Mouse (Mus musculus): ENCODE data around the gene Ly75. TPM values are rescaled to one million over a fixed set of nuclear protein-coding genes. Genes with fewer than 3 reads are reported as not detected.

The Ly75 gene
- polyA plus RNA-seq, 1 experiment from 2014 or later: 2.6 TPM

GRCm38 (mm10) chr2:60323411-60323810 is 59.7 kb downstream of the Ly75 start:
- H3K4me1 ChIP-seq (ENCODE audit: control insufficient read depth, insufficient read depth, low read length): no peaks in the 10 kb centered on the region
- no peak overlapping the region for H3K9ac ChIP-seq (ENCODE audit: low read length)
- no peaks in the 10 kb centered on the region for H3K36me3 ChIP-seq (ENCODE audit: control insufficient read depth, insufficient read depth, low read length)
- H3K9me3 ChIP-seq (ENCODE audit: control insufficient read depth, low read length): no peaks in the 10 kb centered on the region
- no peak overlapping the region for H3K27ac ChIP-seq (ENCODE audit: low read depth, low read length)
- no peaks in the 10 kb centered on the region for H3K27me3 ChIP-seq (ENCODE audit: control insufficient read depth, insufficient read depth, low read length)
- H3K4me2 ChIP-seq (ENCODE audit: low read depth): no peak overlapping the region
- no peak for DNase-seq (ENCODE audit: low spot score)
- H3K4me3 ChIP-seq (ENCODE audit: low read depth, low read length): no peak overlapping the region
- no peak for ATAC-seq (ENCODE audit: insufficient read depth, low FRiP score, low TSS enrichment)
- 76% methylated on average over 5 of the region's 5 CpGs for WGBS

- ATAC-seq (ENCODE audit: insufficient read depth, low FRiP score, low TSS enrichment): no peak
- no peaks in the 10 kb centered on the region for H3K9me3 ChIP-seq (ENCODE audit: control insufficient read depth, low read length)
- no peak overlapping the region for H3K4me3 ChIP-seq (ENCODE audit: low read depth, low read length)
- H3K4me1 ChIP-seq (ENCODE audit: control insufficient read depth, insufficient read depth, low read length): no peaks in the 10 kb centered on the region
- H3K27ac ChIP-seq (ENCODE audit: low read depth, low read length): no peak overlapping the region
- H3K27me3 ChIP-seq (ENCODE audit: control insufficient read depth, insufficient read depth, low read length): no peaks in the 10 kb centered on the region
- no peak for DNase-seq (ENCODE audit: low spot score)
- no peaks in the 10 kb centered on the region for H3K36me3 ChIP-seq (ENCODE audit: control insufficient read depth, insufficient read depth, low read length)
- WGBS: 88% methylated on average over 6 of the region's 6 CpGs
- no peak overlapping the region for H3K9ac ChIP-seq (ENCODE audit: low read length)
- no peak overlapping the region for H3K4me2 ChIP-seq (ENCODE audit: low read depth)
These were observed 60.9 kb downstream of the Ly75 start for GRCm38 (mm10) chr2:60322031-60322726.

GRCm38 (mm10) chr2:60303796-60304195 is 79.3 kb downstream of the Ly75 start:
- H3K4me1 ChIP-seq (ENCODE audit: control insufficient read depth, insufficient read depth, low read length): no peaks in the 10 kb centered on the region
- ATAC-seq (ENCODE audit: insufficient read depth, low FRiP score, low TSS enrichment) (no peak), DNase-seq (ENCODE audit: low spot score) (no peak)
- H3K36me3 ChIP-seq (ENCODE audit: control insufficient read depth, insufficient read depth, low read length): no peaks in the 10 kb centered on the region
- H3K4me3 ChIP-seq (ENCODE audit: low read depth, low read length): no peak overlapping the region
- no peak overlapping the region for H3K4me2 ChIP-seq (ENCODE audit: low read depth)
- no peaks in the 10 kb centered on the region for H3K27me3 ChIP-seq (ENCODE audit: control insufficient read depth, insufficient read depth, low read length)
- no peak overlapping the region for H3K27ac ChIP-seq (ENCODE audit: low read depth, low read length)
- 87% methylated on average over 4 of the region's 4 CpGs for WGBS
- no peak overlapping the region for H3K9ac ChIP-seq (ENCODE audit: low read length)
- H3K9me3 ChIP-seq (ENCODE audit: control insufficient read depth, low read length): no peaks in the 10 kb centered on the region

GRCm38 (mm10) chr2:60299323-60299722 is 83.8 kb downstream of the Ly75 start:
- ATAC-seq (ENCODE audit: insufficient read depth, low FRiP score, low TSS enrichment): no peak
- no peak overlapping the region for H3K9ac ChIP-seq (ENCODE audit: low read length)
- H3K9me3 ChIP-seq (ENCODE audit: control insufficient read depth, low read length): no peaks in the 10 kb centered on the region
- H3K27ac ChIP-seq (ENCODE audit: low read depth, low read length): no peak overlapping the region
- DNase-seq (ENCODE audit: low spot score): no peak
- no peaks in the 10 kb centered on the region for H3K4me1 ChIP-seq (ENCODE audit: control insufficient read depth, insufficient read depth, low read length)
- no peak overlapping the region for H3K4me3 ChIP-seq (ENCODE audit: low read depth, low read length)
- H3K36me3 ChIP-seq (ENCODE audit: control insufficient read depth, insufficient read depth, low read length): no peaks in the 10 kb centered on the region
- WGBS: 97% methylated on average over 2 of the region's 2 CpGs
- no peak overlapping the region for H3K4me2 ChIP-seq (ENCODE audit: low read depth)
- H3K27me3 ChIP-seq (ENCODE audit: control insufficient read depth, insufficient read depth, low read length): no peaks in the 10 kb centered on the region

- no peaks in the 10 kb centered on the region for H3K4me1 ChIP-seq (ENCODE audit: control insufficient read depth, insufficient read depth, low read length)
- WGBS: 69% methylated on average over 3 of the region's 3 CpGs
- H3K4me3 ChIP-seq (ENCODE audit: low read depth, low read length): no peak overlapping the region
- no peaks in the 10 kb centered on the region for H3K36me3 ChIP-seq (ENCODE audit: control insufficient read depth, insufficient read depth, low read length)
- DNase-seq (ENCODE audit: low spot score) (no peak), ATAC-seq (ENCODE audit: insufficient read depth, low FRiP score, low TSS enrichment) (no peak)
- no peaks in the 10 kb centered on the region for H3K9me3 ChIP-seq (ENCODE audit: control insufficient read depth, low read length)
- H3K9ac ChIP-seq (ENCODE audit: low read length): no peak overlapping the region
- H3K27ac ChIP-seq (ENCODE audit: low read depth, low read length): no peak overlapping the region
- no peak overlapping the region for H3K4me2 ChIP-seq (ENCODE audit: low read depth)
- H3K27me3 ChIP-seq (ENCODE audit: control insufficient read depth, insufficient read depth, low read length): no peaks in the 10 kb centered on the region
These were observed 84.8 kb downstream of the Ly75 start for GRCm38 (mm10) chr2:60298266-60298665.

GRCm38 (mm10) chr2:60291381-60291780 is 91.7 kb downstream of the Ly75 start:
- H3K27ac ChIP-seq (ENCODE audit: low read depth, low read length): no peak overlapping the region
- DNase-seq (ENCODE audit: low spot score): no peak
- H3K4me3 ChIP-seq (ENCODE audit: low read depth, low read length): no peak overlapping the region
- no peaks in the 10 kb centered on the region for H3K36me3 ChIP-seq (ENCODE audit: control insufficient read depth, insufficient read depth, low read length)
- H3K27me3 ChIP-seq (ENCODE audit: control insufficient read depth, insufficient read depth, low read length): no peaks in the 10 kb centered on the region
- ATAC-seq (ENCODE audit: insufficient read depth, low FRiP score, low TSS enrichment): no peak
- H3K4me2 ChIP-seq (ENCODE audit: low read depth): no peak overlapping the region
- no peaks in the 10 kb centered on the region for H3K4me1 ChIP-seq (ENCODE audit: control insufficient read depth, insufficient read depth, low read length)
- WGBS: 83% methylated on average over 4 of the region's 4 CpGs
- H3K9me3 ChIP-seq (ENCODE audit: control insufficient read depth, low read length): no peaks in the 10 kb centered on the region
- no peak overlapping the region for H3K9ac ChIP-seq (ENCODE audit: low read length)

GRCm38 (mm10) chr2:60289451-60289850 is 93.7 kb downstream of the Ly75 start:
- H3K27ac ChIP-seq (ENCODE audit: low read depth, low read length): no peak overlapping the region
- 95% methylated on average over 1 of the region's 1 CpGs for WGBS
- no peaks in the 10 kb centered on the region for H3K36me3 ChIP-seq (ENCODE audit: control insufficient read depth, insufficient read depth, low read length)
- H3K4me1 ChIP-seq (ENCODE audit: control insufficient read depth, insufficient read depth, low read length): no peaks in the 10 kb centered on the region
- no peak overlapping the region for H3K4me2 ChIP-seq (ENCODE audit: low read depth)
- no peak overlapping the region for H3K4me3 ChIP-seq (ENCODE audit: low read depth, low read length)
- no peak for DNase-seq (ENCODE audit: low spot score)
- 0 out of 2 replicates have a peak, but pooled peaks cover under 1% of the 10 kb centered on the region for H3K27me3 ChIP-seq (ENCODE audit: control insufficient read depth, insufficient read depth, low read length)
- no peak for ATAC-seq (ENCODE audit: insufficient read depth, low FRiP score, low TSS enrichment)
- no peak overlapping the region for H3K9ac ChIP-seq (ENCODE audit: low read length)
- H3K9me3 ChIP-seq (ENCODE audit: control insufficient read depth, low read length): no peaks in the 10 kb centered on the region

GRCm38 (mm10) chr2:60288606-60289005 is 94.5 kb downstream of the Ly75 start:
- ATAC-seq (ENCODE audit: insufficient read depth, low FRiP score, low TSS enrichment) (no peak), DNase-seq (ENCODE audit: low spot score) (no peak)
- no peak overlapping the region for H3K4me2 ChIP-seq (ENCODE audit: low read depth)
- no peak overlapping the region for H3K4me3 ChIP-seq (ENCODE audit: low read depth, low read length)
- H3K9me3 ChIP-seq (ENCODE audit: control insufficient read depth, low read length): no peaks in the 10 kb centered on the region
- H3K9ac ChIP-seq (ENCODE audit: low read length): no peak overlapping the region
- no peaks in the 10 kb centered on the region; the same call in none of the 2 replicates for H3K4me1 ChIP-seq (ENCODE audit: control insufficient read depth, insufficient read depth, low read length)
- 0 out of 2 replicates have a peak, but pooled peaks cover 2% of the 10 kb centered on the region for H3K27me3 ChIP-seq (ENCODE audit: control insufficient read depth, insufficient read depth, low read length)
- no peak overlapping the region for H3K27ac ChIP-seq (ENCODE audit: low read depth, low read length)
- 82% methylated on average over 4 of the region's 4 CpGs for WGBS
- H3K36me3 ChIP-seq (ENCODE audit: control insufficient read depth, insufficient read depth, low read length): no peaks in the 10 kb centered on the region

GRCm38 (mm10) chr2:60285107-60285617 is 97.9 kb downstream of the Ly75 start:
- ATAC-seq (ENCODE audit: insufficient read depth, low FRiP score, low TSS enrichment): no peak
- H3K4me2 ChIP-seq (ENCODE audit: low read depth): no peak overlapping the region
- no peak overlapping the region for H3K4me3 ChIP-seq (ENCODE audit: low read depth, low read length)
- no peaks in the 10 kb centered on the region for H3K36me3 ChIP-seq (ENCODE audit: control insufficient read depth, insufficient read depth, low read length)
- H3K27ac ChIP-seq (ENCODE audit: low read depth, low read length): no peak overlapping the region
- no peaks in the 10 kb centered on the region; the same call in none of the 2 replicates for H3K4me1 ChIP-seq (ENCODE audit: control insufficient read depth, insufficient read depth, low read length)
- no peak for DNase-seq (ENCODE audit: low spot score)
- WGBS: 95% methylated on average over 8 of the region's 8 CpGs
- H3K9me3 ChIP-seq (ENCODE audit: control insufficient read depth, low read length): no peaks in the 10 kb centered on the region
- no peak overlapping the region for H3K9ac ChIP-seq (ENCODE audit: low read length)
- H3K27me3 ChIP-seq (ENCODE audit: control insufficient read depth, insufficient read depth, low read length): 0 out of 2 replicates have a peak, but pooled peaks cover 2% of the 10 kb centered on the region
